Mouse (Mus musculus): ENCODE measurements around the gene Zdhhc8.

Zdhhc8 gene

DNA sequence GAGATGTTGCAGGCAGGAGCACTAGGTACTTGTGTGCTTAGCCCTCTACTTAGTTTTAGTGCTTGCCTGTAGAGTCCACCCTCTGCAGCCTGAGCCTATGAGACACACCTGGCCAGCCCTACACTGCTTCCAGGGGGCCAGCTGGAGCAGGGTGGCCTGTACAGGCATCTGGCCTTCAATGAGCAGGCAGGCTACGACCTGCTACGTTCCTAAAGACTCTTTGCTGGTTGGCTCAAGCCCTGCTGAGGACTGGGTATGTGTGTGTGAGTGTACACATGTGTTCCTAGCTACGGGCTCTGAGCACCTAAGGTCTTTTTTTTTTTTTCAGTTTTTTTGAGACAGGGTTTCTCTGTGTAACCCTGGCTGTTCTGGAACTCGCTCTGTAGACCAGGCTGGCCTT, 3.5 kb downstream of the Zdhhc8 start:
- in situ Hi-C loops (cut with MboI; ENCODE audit: low sequenced_read_pairs), result no loop called here

GRCm38 (mm10) chr16:18231047-18231446, 3.9 kb downstream of the Zdhhc8 start:
- in situ Hi-C loops (cut with MboI; ENCODE audit: low sequenced_read_pairs), result no loop called here

DNA sequence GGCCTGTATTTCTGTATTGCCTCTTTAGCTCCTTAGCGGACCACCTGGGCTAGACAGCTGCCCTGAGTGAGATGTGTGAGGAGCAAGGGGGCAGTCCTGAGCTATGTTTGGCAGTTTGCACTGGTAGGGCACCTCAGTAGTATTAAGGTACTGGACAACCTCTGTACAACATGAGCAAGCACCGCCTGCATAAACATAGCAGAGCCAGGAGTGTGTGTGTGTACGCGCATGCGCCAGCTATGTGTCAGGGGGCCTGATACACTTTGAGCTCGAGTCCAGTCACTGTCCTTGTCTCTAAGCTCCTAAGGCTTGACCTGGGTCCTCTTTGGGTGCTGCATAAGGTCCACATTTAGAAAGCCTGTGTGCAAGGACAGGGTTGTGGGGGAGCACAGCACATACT, 4.3 kb downstream of the Zdhhc8 start:
- in situ Hi-C loops (cut with MboI; ENCODE audit: low sequenced_read_pairs), result no loop called here

GRCm38 (mm10) chr16:18229622-18230021, 5.3 kb downstream of the Zdhhc8 start:
- in situ Hi-C loops (cut with MboI; ENCODE audit: low sequenced_read_pairs), result no loop called here

DNA sequence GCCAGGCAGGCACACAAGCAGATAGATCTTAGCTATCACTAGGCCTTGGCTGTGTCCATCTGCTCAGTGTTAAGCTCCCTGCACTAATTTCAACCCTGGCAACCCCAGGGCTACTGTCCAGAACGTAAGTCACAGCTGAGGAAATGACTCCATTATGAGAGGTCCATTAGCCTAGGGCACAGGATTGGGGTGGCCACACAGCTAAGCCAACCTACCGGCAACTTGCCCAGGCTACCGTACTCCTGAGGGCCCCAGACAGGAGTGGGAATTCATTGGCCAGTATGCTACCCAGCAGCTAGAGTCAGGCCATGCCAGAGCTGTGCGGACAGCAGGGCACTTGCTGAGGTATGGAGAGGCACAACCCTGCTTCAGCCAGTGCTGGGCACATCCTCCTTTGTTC, 6.1 kb downstream of the Zdhhc8 start:
- in situ Hi-C loops (cut with MboI; ENCODE audit: low sequenced_read_pairs), result no loop called here

DNA sequence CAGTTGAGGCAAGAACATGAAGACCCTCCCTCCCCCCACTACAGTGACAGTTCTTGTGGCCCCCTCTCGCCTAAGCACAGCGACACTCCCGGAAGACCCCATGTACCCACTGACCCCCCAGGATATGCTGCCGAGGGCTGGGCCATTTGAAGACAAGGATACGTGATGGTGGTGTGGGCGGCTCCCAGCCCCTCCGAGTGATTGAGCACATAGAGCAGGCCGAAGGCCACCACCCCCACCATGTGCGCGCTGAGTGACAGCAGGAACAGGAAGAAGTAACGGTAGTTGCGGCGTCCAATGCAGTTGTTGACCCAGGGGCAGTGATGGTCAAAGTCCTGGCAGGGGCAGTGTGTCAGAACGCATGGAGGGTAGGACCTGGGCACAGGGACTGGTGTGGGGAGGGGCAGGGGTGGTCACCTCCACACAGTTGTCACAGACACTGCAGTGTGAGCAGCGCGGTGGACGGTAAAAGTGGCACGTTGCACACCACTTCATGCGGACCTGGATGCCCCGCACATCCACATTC, 7.0 kb downstream of the Zdhhc8 start:
- in situ Hi-C loops (cut with MboI; ENCODE audit: low sequenced_read_pairs), result no loop called here

DNA sequence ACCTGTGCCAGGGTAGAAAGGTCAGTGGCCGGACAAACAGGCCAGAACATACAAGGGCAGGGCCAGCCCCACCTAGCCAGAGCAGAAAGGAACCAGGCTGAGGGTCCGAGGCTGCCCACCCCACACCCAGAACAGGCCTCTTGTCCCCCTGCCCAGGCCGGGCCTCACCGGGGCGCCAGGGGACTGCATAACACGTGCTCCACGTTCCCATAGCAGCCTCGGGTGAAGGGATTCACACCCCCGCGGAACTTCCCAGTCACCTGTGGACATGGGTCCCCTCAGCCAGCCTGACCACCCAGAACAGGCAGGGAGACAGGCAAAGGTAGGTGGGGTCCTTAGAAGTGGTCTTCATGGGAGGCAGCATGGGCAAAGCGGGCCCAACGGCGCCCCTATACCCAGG, 7.7 kb downstream of the Zdhhc8 start:
- in situ Hi-C loops (cut with MboI; ENCODE audit: low sequenced_read_pairs), result no loop called here

GRCm38 (mm10) chr16:18222188-18222587, 12.7 kb downstream of the Zdhhc8 start:
- in situ Hi-C loops (cut with MboI; ENCODE audit: low sequenced_read_pairs), result no loop called here

DNA sequence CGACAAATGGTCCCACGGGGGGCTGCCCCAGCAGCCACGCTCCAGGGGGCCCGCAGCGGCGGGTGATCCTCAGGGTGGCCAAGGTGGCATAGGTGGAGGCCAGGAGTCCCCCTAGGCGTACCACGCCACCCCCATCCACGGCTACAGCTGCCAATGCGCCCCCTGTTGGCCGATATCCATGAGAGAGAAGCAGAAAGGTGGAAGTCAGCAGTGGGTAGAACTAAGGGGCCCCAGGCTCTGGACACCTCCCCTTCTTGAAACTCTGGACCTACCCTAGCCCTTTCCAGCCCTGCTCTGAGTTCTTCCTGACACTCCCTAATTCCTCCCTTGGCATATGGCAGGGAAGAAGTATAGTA, 13.4 kb downstream of the Zdhhc8 start:
- in situ Hi-C loops (cut with MboI; ENCODE audit: low sequenced_read_pairs), result no loop called here

DNA sequence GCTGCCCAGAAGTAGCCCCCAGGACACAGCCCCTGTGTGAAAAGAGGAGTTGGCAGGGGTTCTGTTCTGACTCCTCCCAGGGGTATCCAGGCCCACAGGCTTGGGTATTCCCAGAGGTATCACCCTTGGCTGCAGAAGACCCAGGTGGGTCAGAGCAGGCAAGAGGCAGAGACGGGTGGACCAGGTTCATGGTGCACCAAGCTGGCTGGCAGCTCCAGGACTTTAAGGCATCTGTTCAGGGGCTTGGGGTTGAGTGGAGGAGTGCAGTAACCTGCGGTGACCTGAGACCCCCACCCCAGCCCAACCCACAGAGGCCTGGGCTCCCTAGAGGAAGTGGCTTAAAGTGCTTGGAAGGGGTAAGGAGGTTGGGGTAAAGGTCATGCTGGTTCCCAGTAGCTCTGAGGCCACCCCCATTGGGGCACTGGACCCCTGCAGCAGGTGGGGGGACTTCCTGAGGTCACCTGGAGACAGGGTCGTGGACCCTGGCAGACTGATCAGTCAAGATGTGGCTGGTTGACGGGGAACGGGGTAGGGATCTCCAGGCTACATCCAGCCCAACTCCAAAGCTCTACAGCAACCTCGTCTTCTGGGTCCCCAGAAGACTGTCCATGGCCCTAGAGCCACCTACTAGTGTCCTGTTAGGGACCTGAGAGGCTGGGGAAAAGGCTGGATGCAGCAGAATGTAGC, 13.9 kb downstream of the Zdhhc8 start:
- in situ Hi-C loops (cut with MboI; ENCODE audit: low sequenced_read_pairs), result no loop called here

GRCm38 (mm10) chr16:18220001-18220400, 14.9 kb downstream of the Zdhhc8 start:
- in situ Hi-C loops (cut with MboI; ENCODE audit: low sequenced_read_pairs), result no loop called here

DNA sequence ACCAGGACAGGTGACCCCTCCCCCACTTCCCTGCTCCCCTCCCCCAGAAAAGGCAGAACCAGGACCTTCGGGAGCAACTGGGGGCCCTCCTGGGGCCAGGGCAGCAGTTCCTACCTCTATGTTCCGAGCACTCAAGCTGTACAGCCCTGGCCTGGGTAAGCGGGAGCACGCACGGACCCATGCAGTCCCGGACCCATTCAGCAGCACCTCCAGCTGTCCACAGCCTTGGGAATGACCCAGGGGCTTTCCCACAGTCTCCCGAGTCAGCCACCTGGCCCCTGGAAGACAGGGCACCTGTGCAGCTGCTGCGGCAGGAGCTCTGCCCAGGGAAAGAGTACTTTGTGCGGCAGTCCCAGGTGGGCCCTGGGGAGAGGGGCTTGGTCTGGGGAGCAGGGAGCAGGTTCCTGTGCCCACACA, 16.3 kb downstream of the Zdhhc8 start:
- in situ Hi-C loops (cut with MboI; ENCODE audit: low sequenced_read_pairs), result loop anchor here (10.0 kb wide), 1 partner anchor 114 kb away; no protein-coding TSS in a partner anchor

- in situ Hi-C loops (cut with MboI; ENCODE audit: low sequenced_read_pairs), result loop anchor here (10.0 kb wide), 1 partner anchor 113 kb away; no protein-coding TSS in a partner anchor
These were observed 17.4 kb downstream of the Zdhhc8 start, which contains the start of gene Ccdc188 for GRCm38 (mm10) chr16:18217579-18217978. Gene Ccdc188, plus strand, starts transcription at chr16:18217879.

DNA sequence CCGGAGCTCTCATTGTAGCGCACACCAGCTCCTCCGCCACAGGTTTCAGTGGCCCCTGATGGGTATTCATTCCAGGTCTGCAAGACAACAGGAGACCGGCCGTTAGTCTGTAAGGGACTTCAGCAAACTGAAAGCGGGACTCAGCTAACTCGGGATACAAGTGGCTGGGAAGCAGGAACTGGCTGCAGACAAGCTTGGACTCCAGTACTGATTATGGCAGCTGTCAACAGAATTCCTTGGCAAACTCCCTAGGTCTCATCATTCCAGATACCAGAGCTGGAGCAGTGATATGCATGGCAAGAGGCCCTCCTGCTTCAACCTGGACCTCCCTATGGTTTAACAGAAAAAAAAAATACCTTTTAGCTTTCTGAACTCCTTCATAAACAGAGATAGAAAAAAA, 20.1 kb downstream of the Zdhhc8 start:
- in situ Hi-C loops (cut with MboI; ENCODE audit: low sequenced_read_pairs), result loop anchor here (10.0 kb wide), 1 partner anchor 110 kb away; no protein-coding TSS in a partner anchor

- in situ Hi-C loops (cut with MboI; ENCODE audit: low sequenced_read_pairs), result loop anchor here (10.0 kb wide), 1 partner anchor 109 kb away; no protein-coding TSS in a partner anchor
These were observed 21.2 kb downstream of the Zdhhc8 start for GRCm38 (mm10) chr16:18213689-18214088.

- in situ Hi-C loops (cut with MboI; ENCODE audit: low sequenced_read_pairs), result loop anchor here (10.0 kb wide), 1 partner anchor 107 kb away; no protein-coding TSS in a partner anchor
These were observed 23.3 kb downstream of the Zdhhc8 start for GRCm38 (mm10) chr16:18211417-18212171.

DNA sequence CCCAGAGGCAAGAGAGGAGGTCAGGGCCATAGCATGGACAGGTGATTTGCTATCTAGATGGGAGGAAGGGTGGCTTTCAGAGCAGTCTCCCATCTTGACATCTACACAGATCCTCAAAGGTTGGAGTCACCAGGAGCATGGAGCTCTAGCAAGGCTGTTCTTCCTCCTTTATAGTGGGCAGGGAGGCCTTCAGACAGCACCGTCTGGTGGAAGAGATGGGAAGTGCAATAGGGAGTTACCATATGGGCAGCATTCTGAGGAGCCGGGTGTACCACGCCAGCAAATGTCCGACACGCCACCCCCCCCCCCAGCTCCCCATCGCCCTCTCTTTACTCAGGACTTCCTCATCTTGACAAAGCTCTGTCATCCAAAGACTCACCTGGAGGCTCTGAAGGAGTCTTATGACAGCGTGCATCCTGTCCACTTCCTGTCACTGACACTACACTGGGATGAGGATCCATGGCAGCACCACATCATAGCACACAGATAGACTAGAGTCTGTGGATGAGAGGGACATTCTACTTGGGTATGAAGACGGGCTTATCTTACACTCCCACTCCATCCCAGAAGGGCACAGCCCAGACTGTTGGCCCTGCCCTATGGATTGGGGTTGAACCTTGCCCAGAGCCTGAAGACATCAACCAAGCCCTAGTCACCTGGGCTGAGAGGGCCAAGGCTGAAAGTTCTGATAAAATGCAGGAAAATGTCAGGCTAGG, 24.1 kb downstream of the Zdhhc8 start:
- in situ Hi-C loops (cut with MboI; ENCODE audit: low sequenced_read_pairs), result loop anchor here (10.0 kb wide), 1 partner anchor 106 kb away; no protein-coding TSS in a partner anchor

- in situ Hi-C loops (cut with MboI; ENCODE audit: low sequenced_read_pairs), result no loop called here
These were observed 31.4 kb downstream of the Zdhhc8 start for GRCm38 (mm10) chr16:18203430-18204091.

- in situ Hi-C loops (cut with MboI; ENCODE audit: low sequenced_read_pairs), result no loop called here
These were observed 32.9 kb downstream of the Zdhhc8 start for GRCm38 (mm10) chr16:18202061-18202460.

DNA sequence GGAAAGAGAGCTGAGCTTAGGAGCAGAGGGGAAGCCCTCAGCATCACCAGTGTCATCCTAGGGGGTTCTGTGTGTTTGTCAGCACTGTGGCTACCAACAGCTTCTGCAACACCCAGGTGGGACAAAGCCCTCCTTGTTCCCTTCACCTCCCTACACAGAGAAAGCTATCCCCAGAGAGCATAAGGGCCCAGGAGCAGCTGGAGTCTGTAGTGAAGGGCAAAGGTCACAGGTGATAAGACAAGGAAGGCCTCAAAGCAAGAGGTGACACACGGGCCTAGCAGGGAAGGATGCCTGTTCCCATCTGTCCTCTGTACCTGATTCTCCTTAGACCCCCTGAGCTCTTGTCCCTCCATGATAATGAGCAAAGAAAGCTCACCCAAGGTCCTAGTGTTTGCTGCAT, 33.3 kb downstream of the Zdhhc8 start:
- in situ Hi-C loops (cut with MboI; ENCODE audit: low sequenced_read_pairs), result no loop called here

DNA sequence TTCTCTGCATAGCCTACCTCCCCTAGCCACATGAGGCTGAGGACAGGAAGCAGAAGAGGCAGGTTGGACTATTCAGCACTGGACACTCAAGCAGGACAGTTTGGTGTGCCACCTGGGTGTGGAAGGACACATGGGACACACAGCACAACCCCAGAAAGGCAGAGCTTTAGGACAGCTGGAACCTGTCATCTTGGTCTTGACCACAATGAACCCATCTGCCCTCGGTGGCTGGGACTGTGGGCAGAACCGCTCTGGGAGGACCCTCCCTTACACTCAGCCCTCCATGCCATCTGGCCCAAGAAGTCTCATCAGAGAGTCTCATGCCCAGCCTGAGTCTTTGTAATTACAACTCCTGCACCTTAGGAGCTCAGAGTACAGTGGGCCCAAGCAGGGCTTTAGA, 34.9 kb downstream of the Zdhhc8 start:
- in situ Hi-C loops (cut with MboI; ENCODE audit: low sequenced_read_pairs), result no loop called here

Data from CH12F3 (cell line).